Mouse (Mus musculus): ENCODE measurements around the gene Lrrfip1. TPM values are rescaled to one million over a fixed set of nuclear protein-coding genes. Genes with fewer than 3 reads are reported as not detected.
A peak's percentile ranks its signal among the peaks of the same experiment; 100 is the strongest.

The Lrrfip1 gene
- total RNA-seq, 1 experiment = 31.5 TPM

- peaks cover 0 to 5% of the 10 kb centered on the region in 2 experiments; a peak in 1 of 4 replicates for H3K4me1 ChIP-seq (ENCODE audit: control insufficient read depth in 2 of 2, insufficient read depth in 2 of 2, low read length in 2 of 2, poor library complexity in 1 of 2)
- no peaks in the 10 kb centered on the region for H3K36me3 ChIP-seq (ENCODE audit: control insufficient read depth, insufficient read depth, low read length, poor library complexity, severe bottlenecking)
- no peak overlapping the region for H3K4me3 ChIP-seq (ENCODE audit: insufficient read depth in 1 of 2, low read depth in 1 of 2, low read length in 2 of 2, poor library complexity in 1 of 2, severe bottlenecking in 1 of 2)
- no peaks in the 10 kb centered on the region for H3K9me3 ChIP-seq (ENCODE audit: control insufficient read depth, insufficient read depth, low read depth, low read length)
- no peak overlapping the region for H3K27ac ChIP-seq (ENCODE audit: insufficient read depth, low read depth, low read length, poor library complexity, severe bottlenecking)
- in situ Hi-C loops (cut with MboI; ENCODE audit: low sequenced_read_pairs in 2 of 2, unreplicated experiment in 2 of 2) = loop anchor here (10.0 to 25.0 kb wide), 2 partner anchors 132 to 336 kb away; no protein-coding TSS in a partner anchor
- peak; percentile 74 for DNase-seq (ENCODE audit: low read depth, low spot score)
- TF ChIP-seq ZC3H11A (IDR thresholded peaks at IDR 0.05; ENCODE audit: borderline replicate concordance, low read depth, low read length) (peak; percentile 80; the same call in 1 of the 2 replicates), MAFK (IDR thresholded peaks at IDR 0.05; ENCODE audit: insufficient read depth, low read depth, low read length) (no peak)
- no peak overlapping the region for H3K9ac ChIP-seq (ENCODE audit: insufficient read depth, low read depth, low read length, poor library complexity, severe bottlenecking)
These were observed 25.5 kb upstream of the Lrrfip1 start for GRCm38 (mm10) chr1:90972911-90973573.

DNA sequence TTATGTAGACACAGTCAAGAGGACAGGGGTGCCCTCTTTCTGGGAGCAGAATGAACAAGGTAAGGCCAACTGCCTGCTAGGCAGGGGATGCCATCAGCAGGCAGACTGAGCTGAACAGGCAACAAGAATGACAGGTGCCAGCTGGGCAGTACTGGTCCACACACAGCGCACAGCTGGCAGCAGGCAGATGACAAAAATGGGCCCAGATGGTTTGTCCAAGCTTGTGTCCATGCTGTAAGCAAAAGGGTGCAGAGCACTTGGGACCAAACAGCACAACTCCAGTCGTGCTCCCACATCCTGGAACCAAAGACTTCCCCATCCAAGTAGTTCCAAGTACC is 25.0 kb upstream of the Lrrfip1 start:
- Histone ChIP-seq H3K27ac (ENCODE audit: insufficient read depth, low read depth, low read length, poor library complexity, severe bottlenecking) (no peak overlapping the region), H3K4me3 (ENCODE audit: insufficient read depth in 1 of 2, low read depth in 1 of 2, low read length in 2 of 2, poor library complexity in 1 of 2, severe bottlenecking in 1 of 2) (no peak overlapping the region), H3K9me3 (ENCODE audit: control insufficient read depth, insufficient read depth, low read depth, low read length) (no peaks in the 10 kb centered on the region), H3K9ac (ENCODE audit: insufficient read depth, low read depth, low read length, poor library complexity, severe bottlenecking) (no peak overlapping the region), H3K36me3 (ENCODE audit: control insufficient read depth, insufficient read depth, low read length, poor library complexity, severe bottlenecking) (no peaks in the 10 kb centered on the region), H3K4me1 (ENCODE audit: control insufficient read depth in 2 of 2, insufficient read depth in 2 of 2, low read length in 2 of 2, poor library complexity in 1 of 2) (peaks cover 0 to 5% of the 10 kb centered on the region in 2 experiments; a peak in 1 of 4 replicates)
- DNase-seq (ENCODE audit: low read depth, low spot score) = no peak
- TF ChIP-seq HCFC1 (IDR thresholded peaks at IDR 0.05; ENCODE audit: borderline replicate concordance, insufficient read depth, low read length) = no peak
- no peak for TF ChIP-seq MAFK (IDR thresholded peaks at IDR 0.05; ENCODE audit: insufficient read depth, low read depth, low read length)
- no peak for TF ChIP-seq CHD2 (IDR thresholded peaks at IDR 0.05; ENCODE audit: low read depth, low read length)
- TF ChIP-seq ZC3H11A (IDR thresholded peaks at IDR 0.05; ENCODE audit: borderline replicate concordance, low read depth, low read length) = no peak
- no peak for TF ChIP-seq ZNF384 (IDR thresholded peaks at IDR 0.05; ENCODE audit: low read depth, low read length)
- in situ Hi-C loops (cut with MboI; ENCODE audit: low sequenced_read_pairs in 2 of 2, unreplicated experiment in 2 of 2) = loop anchor here (10.0 to 25.0 kb wide), 2 partner anchors 131 to 336 kb away; no protein-coding TSS in a partner anchor

DNA sequence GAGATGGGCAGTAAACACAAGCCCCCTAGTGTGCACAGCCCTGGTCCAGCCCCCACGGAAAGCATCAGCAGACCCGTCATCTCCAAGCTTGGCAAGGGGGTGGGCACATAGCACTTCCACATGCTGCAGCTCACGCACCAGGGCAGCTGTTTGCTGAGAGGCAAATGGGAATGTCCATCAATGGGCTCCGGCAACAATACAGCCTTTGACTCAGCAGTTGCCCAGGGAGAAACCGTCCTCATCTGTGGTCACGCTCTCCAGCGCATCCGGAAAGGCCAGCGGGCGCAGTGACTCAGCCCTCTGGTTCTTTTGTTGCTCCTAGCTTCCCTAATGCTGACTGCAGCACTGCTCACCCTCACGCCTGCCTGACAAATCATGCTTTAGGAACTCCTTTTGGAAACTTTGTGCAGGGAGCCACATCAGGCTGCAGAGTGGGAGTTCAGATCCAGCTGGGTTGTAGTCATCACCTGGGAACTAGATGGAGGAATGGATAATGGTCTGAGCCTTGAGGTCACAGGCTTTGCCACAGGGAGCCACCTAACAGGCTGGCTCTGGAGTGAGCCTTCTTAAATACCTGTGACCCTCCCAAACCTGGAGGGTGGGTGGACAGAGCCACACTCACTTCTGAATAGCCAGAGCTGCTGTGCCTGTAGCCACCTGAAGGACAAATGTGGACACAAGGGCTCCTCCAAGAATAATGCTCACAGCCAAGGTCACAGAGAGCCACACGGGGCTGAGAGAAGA is 23.5 kb upstream of the Lrrfip1 start:
- no peak overlapping the region for H3K27ac ChIP-seq (ENCODE audit: insufficient read depth, low read depth, low read length, poor library complexity, severe bottlenecking)
- no peak overlapping the region for H3K4me3 ChIP-seq (ENCODE audit: insufficient read depth in 1 of 2, low read depth in 1 of 2, low read length in 2 of 2, poor library complexity in 1 of 2, severe bottlenecking in 1 of 2)
- H3K9ac ChIP-seq (ENCODE audit: insufficient read depth, low read depth, low read length, poor library complexity, severe bottlenecking) = no peak overlapping the region
- H3K9me3 ChIP-seq (ENCODE audit: control insufficient read depth, insufficient read depth, low read depth, low read length) = no peaks in the 10 kb centered on the region
- H3K36me3 ChIP-seq (ENCODE audit: control insufficient read depth, insufficient read depth, low read length, poor library complexity, severe bottlenecking) = no peaks in the 10 kb centered on the region
- H3K4me1 ChIP-seq (ENCODE audit: control insufficient read depth in 2 of 2, insufficient read depth in 2 of 2, low read length in 2 of 2, poor library complexity in 1 of 2) = no peaks in the 10 kb centered on the region
- no peak for DNase-seq (ENCODE audit: low read depth, low spot score)
- TF ChIP-seq ZC3H11A (IDR thresholded peaks at IDR 0.05; ENCODE audit: borderline replicate concordance, low read depth, low read length) (no peak), MAFK (IDR thresholded peaks at IDR 0.05; ENCODE audit: insufficient read depth, low read depth, low read length) (no peak), HCFC1 (IDR thresholded peaks at IDR 0.05; ENCODE audit: borderline replicate concordance, insufficient read depth, low read length) (no peak), CHD2 (IDR thresholded peaks at IDR 0.05; ENCODE audit: low read depth, low read length) (no peak), ZNF384 (IDR thresholded peaks at IDR 0.05; ENCODE audit: low read depth, low read length) (no peak)
- in situ Hi-C loops (cut with MboI; ENCODE audit: low sequenced_read_pairs in 2 of 2, unreplicated experiment in 2 of 2) = loop anchor here (10.0 to 25.0 kb wide), 2 partner anchors 130 to 338 kb away; no protein-coding TSS in a partner anchor

GRCm38 (mm10) chr1:90975960-90976359 is 22.6 kb upstream of the Lrrfip1 start:
- Histone ChIP-seq H3K4me3 (ENCODE audit: insufficient read depth in 1 of 2, low read depth in 1 of 2, low read length in 2 of 2, poor library complexity in 1 of 2, severe bottlenecking in 1 of 2) (no peak overlapping the region), H3K9me3 (ENCODE audit: control insufficient read depth, insufficient read depth, low read depth, low read length) (no peaks in the 10 kb centered on the region), H3K27ac (ENCODE audit: insufficient read depth, low read depth, low read length, poor library complexity, severe bottlenecking) (no peak overlapping the region), H3K9ac (ENCODE audit: insufficient read depth, low read depth, low read length, poor library complexity, severe bottlenecking) (no peak overlapping the region), H3K4me1 (ENCODE audit: control insufficient read depth in 2 of 2, insufficient read depth in 2 of 2, low read length in 2 of 2, poor library complexity in 1 of 2) (no peaks in the 10 kb centered on the region), H3K36me3 (ENCODE audit: control insufficient read depth, insufficient read depth, low read length, poor library complexity, severe bottlenecking) (no peaks in the 10 kb centered on the region)
- TF ChIP-seq ZC3H11A (IDR thresholded peaks at IDR 0.05; ENCODE audit: borderline replicate concordance, low read depth, low read length) (no peak), MAFK (IDR thresholded peaks at IDR 0.05; ENCODE audit: insufficient read depth, low read depth, low read length) (no peak), CHD2 (IDR thresholded peaks at IDR 0.05; ENCODE audit: low read depth, low read length) (no peak), HCFC1 (IDR thresholded peaks at IDR 0.05; ENCODE audit: borderline replicate concordance, insufficient read depth, low read length) (no peak), ZNF384 (IDR thresholded peaks at IDR 0.05; ENCODE audit: low read depth, low read length) (no peak)
- no peak for DNase-seq (ENCODE audit: low read depth, low spot score)
- in situ Hi-C loops (cut with MboI; ENCODE audit: low sequenced_read_pairs in 2 of 2, unreplicated experiment in 2 of 2) = loop anchor here in 1 of 2 experiments (10.0 kb wide), 1 partner anchor 129 kb away; no protein-coding TSS in a partner anchor

All from ES-E14 (cell line).